ENCODE assay signal across 8 mouse cellular contexts in genomic region chr1:155082158-155082964, GRCm38 (mm10). TPM values are rescaled to one million over a fixed set of nuclear protein-coding genes. Genes with fewer than 3 reads are reported as not detected.
DNase-seq lines count a peak whose midpoint lies in the region; ATAC-seq and TF ChIP-seq lines count a peak whose summit lies in the region.

No protein-coding gene starts in this region.

- H3K4me1 ChIP-seq in embryonic fibroblast, embryonic 13.5 days (ENCODE audit: control insufficient read depth, insufficient read depth, low read length) = peaks cover 9% of the 10 kb centered on the region
- peaks cover 36% of the 10 kb centered on the region for H3K4me1 ChIP-seq in kidney, postnatal 0 days (replicated peaks; ENCODE audit: insufficient read depth, low read length)
- peaks cover 54% of the 10 kb centered on the region for H3K4me1 ChIP-seq in midbrain, embryonic 16.5 days (ENCODE audit: control insufficient read depth, insufficient read depth, low read length)

- peak overlapping the region; percentile 96 for H3K27ac ChIP-seq in left cerebral cortex, adult 2 months
- peak overlapping the region; percentile 77 for H3K27ac ChIP-seq in embryonic fibroblast, embryonic 13.5 days (ENCODE audit: insufficient read depth, low read length)
- H3K27ac ChIP-seq in kidney, postnatal 0 days = peak overlapping the region; percentile 95
- peak overlapping the region; percentile 98 for H3K27ac ChIP-seq in midbrain, embryonic 16.5 days (ENCODE audit: low read length)

- no peak; the same call in 1 of the 2 replicates for TF ChIP-seq POLR2A in embryonic fibroblast, embryonic 13.5 days (IDR thresholded peaks at IDR 0.05; ENCODE audit: low read depth, low read length)

- peak overlapping the region; percentile 82 for H3K4me2 ChIP-seq in kidney, postnatal 0 days (ENCODE audit: low read length)
- H3K4me2 ChIP-seq in midbrain, embryonic 16.5 days (ENCODE audit: low read length) = peak overlapping the region; percentile 83

- no peaks in the 10 kb centered on the region for H3K9me3 ChIP-seq in kidney, postnatal 0 days (replicated peaks; ENCODE audit: low read length)
- H3K9me3 ChIP-seq in midbrain, embryonic 16.5 days (replicated peaks; ENCODE audit: control insufficient read depth, low read length, poor library complexity, severe bottlenecking) = no peaks in the 10 kb centered on the region

- WGBS in kidney, postnatal 0 days = 15% methylated on average over 11 of the region's 11 CpGs
- 4% methylated on average over 11 of the region's 11 CpGs for WGBS in midbrain, embryonic 16.5 days

- no peak for DNase-seq in left cerebral cortex, adult 2 months (ENCODE audit: extremely low spot score in 1 of 2, low spot score in 2 of 2)
- DNase-seq in left cerebral cortex, postnatal 36 days (ENCODE audit: low spot score in 2 of 2) = no peak
- DNase-seq in kidney, postnatal 0 days (ENCODE audit: low spot score) = no peak
- no peak for DNase-seq in adipocyte (ENCODE audit: low spot score)
- no peak for DNase-seq in right cerebral cortex, adult 18-20 months
- DNase-seq in thymus, postnatal 25 days = no peak

- no peak for TF ChIP-seq CTCF in left cerebral cortex, adult 2 months (IDR thresholded peaks at IDR 0.05)
- no peak for TF ChIP-seq CTCF in embryonic fibroblast, embryonic 13.5 days (IDR thresholded peaks at IDR 0.05; ENCODE audit: borderline replicate concordance, insufficient read depth, low read length)
- no peak for TF ChIP-seq CTCF in kidney, postnatal 0 days (IDR thresholded peaks at IDR 0.05; ENCODE audit: low read depth)

- no peaks in the 10 kb centered on the region for H3K36me3 ChIP-seq in kidney, postnatal 0 days (ENCODE audit: insufficient read depth, low read length)
- no peaks in the 10 kb centered on the region for H3K36me3 ChIP-seq in midbrain, embryonic 16.5 days (ENCODE audit: control insufficient read depth, insufficient read depth, low read length)

- intact Hi-C loops in left cerebral cortex, adult 2 months (cut with DNase I) = loop anchor here (2.0 kb wide), 1 partner anchor 32 kb away; no protein-coding TSS in a partner anchor
- intact Hi-C loops in left cerebral cortex, postnatal 36 days (cut with DNase I) = no loop called here

- peak overlapping the region; percentile 66; the same call in 1 of the 2 replicates for H3K9ac ChIP-seq in kidney, postnatal 0 days (ENCODE audit: low read depth, low read length)
- peak overlapping the region; percentile 81; the same call in 1 of the 2 replicates for H3K9ac ChIP-seq in midbrain, embryonic 16.5 days (ENCODE audit: low read depth, low read length)

- no peaks in the 10 kb centered on the region for H3K27me3 ChIP-seq in kidney, postnatal 0 days (ENCODE audit: insufficient read depth, low read length)
- no peaks in the 10 kb centered on the region for H3K27me3 ChIP-seq in midbrain, embryonic 16.5 days (ENCODE audit: control insufficient read depth, insufficient read depth, low read depth, low read length)

- H3K4me3 ChIP-seq in left cerebral cortex, adult 2 months = peak overlapping the region; percentile 54
- H3K4me3 ChIP-seq in embryonic fibroblast, embryonic 13.5 days (ENCODE audit: insufficient read depth, low read length) = 0 out of 2 replicates have a peak overlapping the region, but pooled peaks have one; percentile 18
- peak overlapping the region; percentile 45; the same call in 1 of the 2 replicates for H3K4me3 ChIP-seq in kidney, postnatal 0 days (replicated peaks; ENCODE audit: low read depth, low read length)
- peak overlapping the region; percentile 46 for H3K4me3 ChIP-seq in midbrain, embryonic 16.5 days (ENCODE audit: low read depth, low read length)

- no peak for ATAC-seq in kidney, postnatal 0 days (replicated peaks; ENCODE audit: low FRiP score, low read depth)
- ATAC-seq in midbrain, embryonic 16.5 days = no peak

RNA-seq across cellular contexts. Expression of gene Ier5, which starts 17.1 kb away (rescaled TPM):
- 10 to 100 TPM; 60.4 to 75.1 TPM for total RNA-seq in left cerebral cortex, adult 2 months (2021)
- 10 to 100 TPM; 49.2 to 64.5 TPM for total RNA-seq in left cerebral cortex, postnatal 36 days (2021)
- polyA plus RNA-seq in embryonic fibroblast, embryonic 13.5 days (2011; ENCODE audit: insufficient read length, low read depth, missing spikeins) = 37.2 and 48.4 TPM in 2 replicates
- polyA plus RNA-seq in kidney, postnatal 0 days (2015; fragmentation: Nextera tagmentation; extraction: Ambion mirVana) = 8.0 and 11.4 TPM in 2 replicates
- polyA plus RNA-seq in midbrain, embryonic 16.5 days (2015; fragmentation: Nextera tagmentation; extraction: Ambion mirVana) = 4.8 and 4.9 TPM in 2 replicates
